Mouse (Mus musculus) MEL (cell line): ENCODE measurements at regions not wholly inside any gene's neighbourhood (a gene's known extent, or its start where the extent isn't known, plus 50 kb on each side); places are given as distances from the start of the nearest gene placed in this dataset.

Experiments
- DNase-seq: peaks from one replicate; pipeline ENCODE4 v3.0.0; 2011; ENCODE audit warnings: low read depth, low spot score
- H3K27ac ChIP-seq: 2 replicates; pipeline ENCODE4 v1.5.1; 2012; ENCODE audit warnings: low read depth, mild to moderate bottlenecking, control low read depth, low read length, moderate library complexity; ENCODE audit not compliant: control insufficient read depth
- H3K27me3 ChIP-seq, 2 experiments: fragments of 150-350 bp in 1 of 2; sonication (generic) in 1 of 2; 2 replicates each; pipeline ENCODE4 v1.6.1; 2012; ENCODE audit warnings: low read length in 2 of 2, mild to moderate bottlenecking in 2 of 2, improper control_type of control experiment in 1 of 2, moderate library complexity in 1 of 2; ENCODE audit not compliant: insufficient read depth in 2 of 2, control insufficient read depth in 1 of 2
- H3K36me3 ChIP-seq, 2 experiments: 2 replicates each; pipeline ENCODE4 v1.6.1; 2012 to 2014; ENCODE audit warnings: low read length in 2 of 2, improper control_type of control experiment in 1 of 2, inconsistent platforms in 1 of 2, mild to moderate bottlenecking in 1 of 2; ENCODE audit not compliant: insufficient read depth in 2 of 2, control insufficient read depth in 1 of 2
- H3K4me1 ChIP-seq, 2 experiments: fragments of 150-350 bp in 1 of 2; sonication (generic) in 1 of 2; 2 replicates each; pipeline ENCODE4 v1.6.1; 2012; ENCODE audit warnings: low read length in 2 of 2, improper control_type of control experiment in 1 of 2, mild to moderate bottlenecking in 1 of 2; ENCODE audit not compliant: insufficient read depth in 2 of 2, control insufficient read depth in 1 of 2
- H3K4me3 ChIP-seq, 2 experiments: fragments of 150-350 bp in 1 of 2; sonication (generic) in 1 of 2; 2 replicates each; pipeline ENCODE4 v1.5.1; 2012; ENCODE audit warnings: low read depth in 2 of 2, low read length in 2 of 2, mild to moderate bottlenecking in 2 of 2, moderate library complexity in 2 of 2, control low read depth in 1 of 2, improper control_type of control experiment in 1 of 2; ENCODE audit not compliant: control insufficient read depth in 1 of 2, insufficient read depth in 1 of 2
- H3K79me2 ChIP-seq: 2 replicates; pipeline ENCODE4 v1.6.1; 2012; ENCODE audit warnings: mild to moderate bottlenecking, low read length, moderate library complexity; ENCODE audit not compliant: control insufficient read depth, poor library complexity, insufficient read depth
- H3K9ac ChIP-seq: 2 replicates; pipeline ENCODE4 v1.6.1; 2012; ENCODE audit warnings: low read depth, mild to moderate bottlenecking, control low read depth, low read length, moderate library complexity; ENCODE audit not compliant: control insufficient read depth, poor library complexity, severe bottlenecking
- H3K9me3 ChIP-seq: fragments of 150-350 bp; sonication (generic); replicated peaks from 2 replicates; pipeline ENCODE4 v1.6.1; 2012; ENCODE audit warnings: mild to moderate bottlenecking, low read length, improper control_type of control experiment, moderate library complexity; ENCODE audit not compliant: insufficient read depth
- ELF1 ChIP-seq: IDR thresholded peaks from 2 replicates; pipeline ENCODE4 v1.6.1; 2014; ENCODE audit warnings: low read depth, mild to moderate bottlenecking, inconsistent platforms, low read length, improper control_type of control experiment, moderate library complexity
- EP300 ChIP-seq, 2 experiments: IDR thresholded peaks; 2 replicates each; pipeline ENCODE4 v1.6.1; 2011; ENCODE audit warnings: improper control_type of control experiment in 2 of 2, low read length in 2 of 2, low read depth in 1 of 2, mild to moderate bottlenecking in 1 of 2
- GABPA ChIP-seq: IDR thresholded peaks from 2 replicates; pipeline ENCODE4 v1.6.1; 2012; ENCODE audit warnings: low read depth, mild to moderate bottlenecking, inconsistent platforms, low read length, improper control_type of control experiment, moderate library complexity
- GATA1 ChIP-seq: IDR thresholded peaks from 2 replicates; pipeline ENCODE4 v1.6.1; 2011; ENCODE audit warnings: low read depth, low read length, improper control_type of control experiment
- HCFC1 ChIP-seq: IDR thresholded peaks from 2 replicates; pipeline ENCODE4 v1.6.1; 2012; ENCODE audit warnings: low read depth, mild to moderate bottlenecking, inconsistent platforms, low read length, improper control_type of control experiment, moderate library complexity
- JUND ChIP-seq: IDR thresholded peaks from 2 replicates; pipeline ENCODE4 v1.6.1; 2011; ENCODE audit warnings: low read depth, mild to moderate bottlenecking, improper control_type of control experiment, low read length
- KAT2A ChIP-seq: conservative IDR thresholded peaks from 2 replicates; pipeline ENCODE4 v1.6.1; 2012; ENCODE audit warnings: low read depth, low read length, improper control_type of control experiment, inconsistent platforms
- MEF2A ChIP-seq: IDR thresholded peaks from 2 replicates; pipeline ENCODE4 v1.6.1; 2014; ENCODE audit warnings: low read depth, mild to moderate bottlenecking, inconsistent platforms, low read length, improper control_type of control experiment; ENCODE audit not compliant: poor library complexity, insufficient replicate concordance, severe bottlenecking; ENCODE audit errors: extremely low read depth
- MXI1 ChIP-seq: IDR thresholded peaks from 2 replicates; pipeline ENCODE4 v1.6.1; 2011; ENCODE audit warnings: mild to moderate bottlenecking, low read depth, low read length, improper control_type of control experiment
- MYB ChIP-seq: IDR thresholded peaks from 2 replicates; pipeline ENCODE4 v1.6.1; 2011; ENCODE audit warnings: mild to moderate bottlenecking, low read depth, low read length, improper control_type of control experiment
- NELFE ChIP-seq: IDR thresholded peaks from 2 replicates; pipeline ENCODE4 v1.6.1; 2011; ENCODE audit warnings: low read depth, low read length, improper control_type of control experiment
- POLR2A ChIP-seq, 2 experiments: IDR thresholded peaks; 2 replicates each; pipeline ENCODE4 v1.6.1; 2011 to 2012; ENCODE audit warnings: low read length in 2 of 2, mild to moderate bottlenecking in 2 of 2, control low read depth in 1 of 2, improper control_type of control experiment in 1 of 2, low read depth in 1 of 2, moderate library complexity in 1 of 2; ENCODE audit not compliant: control insufficient read depth in 1 of 2, insufficient read depth in 1 of 2, poor library complexity in 1 of 2
- POLR2AphosphoS2 ChIP-seq: IDR thresholded peaks from 2 replicates; pipeline ENCODE4 v1.6.1; 2011; ENCODE audit warnings: low read length, improper control_type of control experiment
- POLR2AphosphoS5 ChIP-seq: IDR thresholded peaks from 2 replicates; pipeline ENCODE4 v1.6.1; 2012; ENCODE audit warnings: low read depth, borderline replicate concordance, mild to moderate bottlenecking, inconsistent platforms, low read length, moderate library complexity, mixed read lengths
- RAD21 ChIP-seq: IDR thresholded peaks from 2 replicates; pipeline ENCODE4 v1.6.1; 2011; ENCODE audit warnings: mild to moderate bottlenecking, low read depth, low read length, improper control_type of control experiment
- RCOR1 ChIP-seq: IDR thresholded peaks from 2 replicates; pipeline ENCODE4 v1.6.1; 2012; ENCODE audit warnings: low read depth, mild to moderate bottlenecking, inconsistent platforms, low read length, improper control_type of control experiment
- SIN3A ChIP-seq: IDR thresholded peaks from 2 replicates; pipeline ENCODE4 v1.6.1; 2012; ENCODE audit warnings: low read length, improper control_type of control experiment, inconsistent platforms
- SMC3 ChIP-seq: IDR thresholded peaks from 2 replicates; pipeline ENCODE4 v1.6.1; 2011; ENCODE audit warnings: low read depth, low read length, improper control_type of control experiment
- TBP ChIP-seq: IDR thresholded peaks from 2 replicates; pipeline ENCODE4 v1.8.0; 2011; ENCODE audit warnings: low read depth, low read length, improper control_type of control experiment
- TCF12 ChIP-seq: IDR thresholded peaks from 2 replicates; pipeline ENCODE4 v1.6.1; 2014; ENCODE audit warnings: low read depth, mild to moderate bottlenecking, inconsistent platforms, low read length, improper control_type of control experiment, moderate library complexity
- UBTF ChIP-seq: IDR thresholded peaks from 2 replicates; pipeline ENCODE4 v1.6.1; 2012; ENCODE audit warnings: low read depth, mild to moderate bottlenecking, inconsistent platforms, low read length, improper control_type of control experiment, moderate library complexity, borderline replicate concordance; ENCODE audit not compliant: insufficient read depth
- USF2 ChIP-seq, 2 experiments: IDR thresholded peaks; 2 replicates each; pipeline ENCODE4 v1.6.1; 2011 to 2012; ENCODE audit warnings: improper control_type of control experiment in 2 of 2, low read length in 2 of 2, borderline replicate concordance in 1 of 2, inconsistent platforms in 1 of 2, low read depth in 1 of 2, mild to moderate bottlenecking in 1 of 2; ENCODE audit not compliant: insufficient read depth in 1 of 2

GRCm38 (mm10) chr3:78884029-78884428, 402.3 kb downstream of the Rapgef2 start:
- H3K9ac ChIP-seq, result no peak overlapping the region
- no peaks in the 10 kb centered on the region for H3K36me3 ChIP-seq
- DNase-seq, result no peak
- no peak for TF ChIP-seq SMC3
- no peak for TF ChIP-seq SIN3A
- no peak for TF ChIP-seq MYB
- no peak for TF ChIP-seq POLR2A (IDR thresholded peaks at IDR 0.05; ENCODE audit: control insufficient read depth in 1 of 2, insufficient read depth in 1 of 2, low read depth in 1 of 2, low read length in 2 of 2, poor library complexity in 1 of 2)
- no peak for TF ChIP-seq HCFC1
- no peaks in the 10 kb centered on the region for H3K27me3 ChIP-seq
- no peak overlapping the region for H3K4me3 ChIP-seq
- no peak overlapping the region for H3K27ac ChIP-seq
- H3K4me1 ChIP-seq, result no peaks in the 10 kb centered on the region
- H3K79me2 ChIP-seq, result no peaks in the 10 kb centered on the region
- H3K9me3 ChIP-seq, result no peaks in the 10 kb centered on the region

GRCm38 (mm10) chr3:78880072-78880471, 406.2 kb downstream of the Rapgef2 start:
- Histone ChIP-seq H3K27ac (no peak overlapping the region), H3K79me2 (no peaks in the 10 kb centered on the region), H3K9me3 (no peaks in the 10 kb centered on the region), H3K36me3 (no peaks in the 10 kb centered on the region), H3K9ac (no peak overlapping the region), H3K4me3 (no peak overlapping the region), H3K27me3 (no peaks in the 10 kb centered on the region), H3K4me1 (no peaks in the 10 kb centered on the region)
- no peak for TF ChIP-seq MXI1
- no peak for TF ChIP-seq KAT2A
- TF ChIP-seq UBTF, result no peak
- no peak for TF ChIP-seq TCF12
- no peak for TF ChIP-seq RAD21
- no peak for TF ChIP-seq TBP
- no peak for TF ChIP-seq ELF1
- TF ChIP-seq NELFE, result no peak
- no peak for TF ChIP-seq GATA1
- TF ChIP-seq POLR2AphosphoS5, result no peak
- TF ChIP-seq GABPA, result no peak
- no peak for TF ChIP-seq EP300 (IDR thresholded peaks at IDR 0.05; ENCODE audit: low read depth in 1 of 2, low read length in 2 of 2)
- no peak for TF ChIP-seq POLR2AphosphoS2
- no peak for TF ChIP-seq MEF2A
- TF ChIP-seq JUND, result no peak
- TF ChIP-seq SMC3, result no peak
- no peak for TF ChIP-seq USF2 (IDR thresholded peaks at IDR 0.05; ENCODE audit: borderline replicate concordance in 1 of 2, insufficient read depth in 1 of 2, low read depth in 1 of 2, low read length in 2 of 2)
- TF ChIP-seq RCOR1, result no peak
- no peak for DNase-seq
